Mouse (Mus musculus) erythroblast, embryonic 14.5 days (primary cell): ENCODE measurements around the gene Fbxo10. TPM values are rescaled to one million over a fixed set of nuclear protein-coding genes. Genes with fewer than 3 reads are reported as not detected.
A peak's percentile ranks its signal among the peaks of the same experiment; 100 is the strongest.

Experiments used
- H3K27me3 ChIP-seq: 2 replicates; pipeline ENCODE4 v1.6.1; 2012; ENCODE audit warnings: inconsistent platforms; ENCODE audit not compliant: control insufficient read depth
- H3K36me3 ChIP-seq: 2 replicates; pipeline ENCODE4 v1.6.1; 2012; ENCODE audit warnings: mild to moderate bottlenecking, inconsistent platforms; ENCODE audit not compliant: control insufficient read depth
- H3K4me1 ChIP-seq: 2 replicates; pipeline ENCODE4 v1.6.1; 2012; ENCODE audit warnings: inconsistent platforms; ENCODE audit not compliant: control insufficient read depth
- H3K4me3 ChIP-seq: replicated peaks from 2 replicates; pipeline ENCODE3; 2012; ENCODE audit warnings: moderate library complexity, mild to moderate bottlenecking, inconsistent platforms
- H3K9me3 ChIP-seq: 2 replicates; pipeline ENCODE4 v1.6.1; 2012; ENCODE audit warnings: low read length, inconsistent platforms, mixed read lengths; ENCODE audit not compliant: control insufficient read depth
- GATA1 ChIP-seq: IDR thresholded peaks from 2 replicates; pipeline ENCODE4 v1.6.1; 2012; ENCODE audit warnings: low read length, inconsistent platforms, mixed read lengths
- TAL1 ChIP-seq: IDR thresholded peaks from 3 replicates; pipeline ENCODE4 v1.6.1; 2012; ENCODE audit warnings: low read length, inconsistent platforms, mixed read lengths
- polyA plus RNA-seq: library from polyadenylated mRNA; stranded (reverse); fragments of >175 nt; gene quantifications from 2 replicates; pipeline ENCODE4 v1.2.3, GENCODE M21; 2012

Gene Fbxo10
- 0.60 and 0.71 TPM in 2 replicates for polyA plus RNA-seq

DNA sequence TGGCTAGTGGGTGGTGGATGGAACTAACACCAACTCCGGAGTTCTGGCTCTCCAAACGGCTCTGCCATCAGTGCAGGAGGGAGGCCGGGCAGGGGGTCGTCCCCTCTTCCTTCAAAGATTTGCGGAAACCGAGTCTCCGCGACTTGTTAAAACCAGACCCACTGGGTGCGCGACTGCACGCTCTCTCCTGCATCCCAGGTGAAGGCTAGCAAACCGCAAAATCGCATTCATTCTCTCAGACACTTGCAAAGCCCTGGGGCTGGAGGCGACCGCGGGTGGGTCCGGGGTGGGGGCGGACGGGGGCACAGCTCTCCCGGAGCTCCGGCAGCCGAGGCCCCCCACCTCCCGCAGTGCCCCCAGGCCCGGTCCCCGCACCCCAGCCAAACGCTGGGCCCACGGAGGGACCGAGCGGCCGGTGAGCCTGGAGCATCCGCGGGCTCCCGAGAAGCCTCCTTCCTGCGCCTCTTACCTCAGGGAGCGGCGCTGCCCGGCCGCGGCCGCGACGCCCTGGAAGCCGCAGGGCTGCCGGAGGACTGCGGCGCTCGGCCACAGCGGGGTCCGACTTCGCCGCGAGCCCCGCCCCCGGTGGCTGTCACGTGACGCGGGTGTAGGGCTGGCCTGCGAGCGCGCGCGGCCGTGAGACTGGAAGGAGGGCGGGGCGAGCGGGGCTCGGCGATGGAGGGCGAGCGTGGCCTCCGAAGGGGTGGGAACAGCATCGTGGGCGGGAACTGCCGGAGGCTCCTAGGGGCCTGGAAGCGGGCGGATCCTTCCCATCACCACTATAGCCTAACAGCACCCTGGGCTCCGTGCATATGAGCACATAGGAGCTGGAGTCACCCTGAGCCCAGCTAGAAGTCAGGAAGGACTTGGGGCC, at the start of gene Fbxo10:
Fbxo10 (minus strand) TSS at position 584 of the 874 bp plus-strand sequence.
- peaks cover 7% of the 10 kb centered on the region; the same call in 1 of the 2 replicates for H3K36me3 ChIP-seq
- H3K27me3 ChIP-seq, result no peaks in the 10 kb centered on the region
- peaks cover 2% of the 10 kb centered on the region; the same call in 1 of the 2 replicates for H3K9me3 ChIP-seq
- peak within 1 kb of the TSS; percentile 88 for H3K4me3 ChIP-seq
- peaks cover 68% of the 10 kb centered on the region for H3K4me1 ChIP-seq
- TF ChIP-seq TAL1 (no peak), GATA1 (no peak)

- no peaks in the 10 kb centered on the region for H3K36me3 ChIP-seq
- no peak overlapping the region for H3K4me3 ChIP-seq
- H3K27me3 ChIP-seq, result no peaks in the 10 kb centered on the region
- H3K4me1 ChIP-seq, result no peaks in the 10 kb centered on the region
- TF ChIP-seq GATA1, result no peak
- H3K9me3 ChIP-seq, result no peaks in the 10 kb centered on the region
These were observed 46.6 kb upstream of the Fbxo10 start for GRCm38 (mm10) chr4:45131021-45131420.

DNA sequence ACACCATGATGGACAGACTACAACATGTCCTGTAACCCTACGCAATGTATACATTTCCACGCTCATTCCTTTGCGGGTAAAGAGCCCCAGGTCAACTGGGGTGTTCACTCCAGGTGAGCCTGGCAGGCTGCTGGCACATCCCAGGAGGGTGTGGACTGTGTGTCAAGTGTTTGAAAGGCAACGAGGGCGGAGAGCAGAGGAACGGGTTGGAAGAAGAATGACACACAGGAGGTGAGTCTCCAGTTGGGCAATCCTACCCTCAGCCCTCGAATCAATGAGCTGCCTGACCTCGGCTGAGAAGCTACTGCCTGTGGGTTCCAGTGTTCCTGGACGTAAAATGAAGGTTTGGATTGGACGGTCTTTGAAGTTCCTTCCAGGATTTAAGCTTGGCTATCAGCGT, 36.9 kb upstream of the Fbxo10 start:
- Histone ChIP-seq H3K9me3 (no peaks in the 10 kb centered on the region), H3K4me1 (no peaks in the 10 kb centered on the region), H3K4me3 (no peak overlapping the region), H3K27me3 (no peaks in the 10 kb centered on the region), H3K36me3 (no peaks in the 10 kb centered on the region)
- TF ChIP-seq TAL1 (no peak), GATA1 (no peak)

- H3K4me3 ChIP-seq, result peak overlapping the region; percentile 93
- H3K27me3 ChIP-seq, result peaks cover 7% of the 10 kb centered on the region
- TF ChIP-seq GATA1 (no peak), TAL1 (no peak)
- H3K9me3 ChIP-seq, result no peaks in the 10 kb centered on the region
- H3K4me1 ChIP-seq, result peaks cover 30% of the 10 kb centered on the region
- H3K36me3 ChIP-seq, result peaks cover 22% of the 10 kb centered on the region
These were observed 24.2 kb upstream of the Fbxo10 start for GRCm38 (mm10) chr4:45108456-45109110.

GRCm38 (mm10) chr4:45107601-45108277, 23.3 kb upstream of the Fbxo10 start, which contains the start of gene Tomm5:
TSS of gene Tomm5 (minus strand) at chr4:45108114.
- peak within 1 kb of the TSS; percentile 93 for H3K4me3 ChIP-seq
- H3K36me3 ChIP-seq, result peaks cover 30% of the 10 kb centered on the region
- TF ChIP-seq TAL1, result no peak
- no peak for TF ChIP-seq GATA1

GRCm38 (mm10) chr4:45107066-45107465, 22.7 kb upstream of the Fbxo10 start:
- Histone ChIP-seq H3K9me3 (no peaks in the 10 kb centered on the region), H3K36me3 (peaks cover 35% of the 10 kb centered on the region), H3K4me3 (peak overlapping the region; percentile 93)

More at GRCm38 (mm10) chr4:45107601-45108277, 23.3 kb upstream of the Fbxo10 start, which contains the start of gene Tomm5:
- Histone ChIP-seq H3K27me3 (peaks cover 5% of the 10 kb centered on the region), H3K9me3 (no peaks in the 10 kb centered on the region), H3K4me1 (peaks cover 30% of the 10 kb centered on the region)

DNA sequence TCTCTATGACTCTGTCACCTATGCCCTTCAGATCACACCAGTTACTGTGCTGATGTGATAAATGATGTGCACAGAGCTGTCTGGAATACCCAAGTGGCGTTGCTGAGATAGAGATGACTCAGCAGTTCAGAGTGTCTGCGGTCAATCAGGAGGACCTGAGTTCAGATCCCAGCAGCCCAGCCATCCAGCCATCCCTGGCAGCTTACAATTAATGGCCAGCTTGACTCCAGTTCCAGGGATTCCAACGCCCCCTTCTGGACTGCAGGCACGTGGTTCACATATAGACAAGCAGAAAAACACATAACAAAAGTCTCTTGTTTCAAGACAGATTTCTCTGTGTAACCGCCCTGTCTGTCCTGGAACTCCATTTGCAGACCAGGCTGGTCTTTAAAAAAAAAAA, 22.0 kb upstream of the Fbxo10 start:
- peaks cover 37% of the 10 kb centered on the region for H3K36me3 ChIP-seq
- H3K4me3 ChIP-seq, result peak overlapping the region; percentile 16
- H3K27me3 ChIP-seq, result peaks cover 3% of the 10 kb centered on the region
- H3K9me3 ChIP-seq, result no peaks in the 10 kb centered on the region
- H3K4me1 ChIP-seq, result peaks cover 33% of the 10 kb centered on the region
- TF ChIP-seq GATA1 (no peak), TAL1 (no peak)

More at GRCm38 (mm10) chr4:45107066-45107465, 22.7 kb upstream of the Fbxo10 start:
- Histone ChIP-seq H3K4me1 (peaks cover 30% of the 10 kb centered on the region), H3K27me3 (peaks cover 3% of the 10 kb centered on the region)
- TF ChIP-seq TAL1 (no peak), GATA1 (no peak)

DNA sequence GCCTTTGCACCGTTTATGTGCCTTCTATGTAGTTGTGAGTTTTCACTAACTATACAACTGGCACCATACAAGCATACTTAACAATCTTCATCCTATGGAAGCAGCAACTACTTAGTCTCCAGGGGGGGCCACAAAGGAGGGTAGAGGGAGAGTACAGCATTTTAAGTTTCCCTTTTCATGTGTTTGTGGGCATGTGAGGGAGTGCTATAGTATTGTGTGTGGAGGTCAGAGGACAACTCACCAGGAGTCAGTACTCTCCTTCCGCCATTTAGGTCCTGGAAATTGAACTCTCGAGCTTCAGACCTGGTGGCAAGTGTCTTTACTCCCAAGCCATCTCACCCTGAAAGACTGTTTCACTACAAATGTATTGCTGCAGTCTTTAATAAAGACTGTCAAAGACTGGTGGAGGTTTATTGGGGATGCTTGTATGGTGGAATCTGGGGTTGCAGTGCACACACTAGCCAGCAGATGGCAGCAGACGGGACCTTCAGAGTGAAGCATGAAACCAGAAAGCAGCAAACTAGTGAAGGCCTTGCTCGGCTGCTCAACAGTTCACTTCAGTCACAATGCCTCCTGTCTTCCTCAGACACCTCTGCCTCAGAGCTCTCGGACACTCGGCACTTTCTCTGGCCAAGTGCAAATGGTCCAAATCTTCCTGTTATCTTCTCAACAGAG, 12.9 kb upstream of the Fbxo10 start:
- Histone ChIP-seq H3K4me3 (no peak overlapping the region), H3K27me3 (peaks cover 4% of the 10 kb centered on the region), H3K9me3 (no peaks in the 10 kb centered on the region), H3K4me1 (peaks cover 5% of the 10 kb centered on the region; the same call in 1 of the 2 replicates), H3K36me3 (peaks cover 3% of the 10 kb centered on the region)
- TF ChIP-seq GATA1, result no peak
